Mouse (Mus musculus): ENCODE data around the gene Kcnk13. TPM values are rescaled to one million over a fixed set of nuclear protein-coding genes. Genes with fewer than 3 reads are reported as not detected.

Gene Kcnk13
- polyA plus RNA-seq, 1 experiment = not detected

DNA sequence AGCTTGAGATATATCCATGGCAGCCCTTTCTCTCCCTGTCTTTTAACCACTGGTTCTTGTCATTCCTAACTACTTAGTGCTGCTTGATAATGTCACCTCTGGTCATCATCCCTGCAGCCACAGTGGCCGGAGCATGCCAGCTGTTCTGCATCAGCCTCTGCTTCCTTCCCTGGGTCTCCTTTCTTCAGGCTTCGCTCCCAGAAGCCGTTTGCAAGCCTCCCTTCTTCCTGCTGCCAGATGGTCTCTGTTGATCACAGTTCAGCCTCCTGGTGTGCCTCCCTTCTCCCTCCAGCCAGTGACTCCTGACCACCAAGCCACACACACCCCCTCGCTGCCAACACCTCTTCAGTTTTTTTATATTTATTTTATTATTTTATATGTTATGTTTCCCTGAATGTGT is 25.8 kb upstream of the Kcnk13 start:
- no peaks in the 10 kb centered on the region for H3K36me3 ChIP-seq (ENCODE audit: control insufficient read depth, insufficient read depth, low read length, poor library complexity, severe bottlenecking)
- TF ChIP-seq POLR2A (IDR thresholded peaks at IDR 0.05; ENCODE audit: insufficient read depth, low read length) = no peak
- TF ChIP-seq CTCF (IDR thresholded peaks at IDR 0.05; ENCODE audit: low read depth, low read length) = no peak
- no peak for TF ChIP-seq EP300 (IDR thresholded peaks at IDR 0.05; ENCODE audit: insufficient read depth, low read depth, low read length)
- no peak overlapping the region for H3K4me3 ChIP-seq (ENCODE audit: low read depth, low read length)
- no peak overlapping the region for H3K9ac ChIP-seq (ENCODE audit: low read depth, poor library complexity, severe bottlenecking)
- no peak overlapping the region for H3K27ac ChIP-seq (ENCODE audit: insufficient read depth, low read length)
- H3K4me1 ChIP-seq (ENCODE audit: control insufficient read depth, insufficient read depth, low read length) = no peaks in the 10 kb centered on the region
- no peaks in the 10 kb centered on the region for H3K27me3 ChIP-seq (ENCODE audit: control insufficient read depth, insufficient read depth, low read length, poor library complexity, severe bottlenecking)
- H3K9me3 ChIP-seq (replicated peaks; ENCODE audit: control insufficient read depth, insufficient read depth, low read length, poor library complexity, severe bottlenecking) = no peaks in the 10 kb centered on the region

DNA sequence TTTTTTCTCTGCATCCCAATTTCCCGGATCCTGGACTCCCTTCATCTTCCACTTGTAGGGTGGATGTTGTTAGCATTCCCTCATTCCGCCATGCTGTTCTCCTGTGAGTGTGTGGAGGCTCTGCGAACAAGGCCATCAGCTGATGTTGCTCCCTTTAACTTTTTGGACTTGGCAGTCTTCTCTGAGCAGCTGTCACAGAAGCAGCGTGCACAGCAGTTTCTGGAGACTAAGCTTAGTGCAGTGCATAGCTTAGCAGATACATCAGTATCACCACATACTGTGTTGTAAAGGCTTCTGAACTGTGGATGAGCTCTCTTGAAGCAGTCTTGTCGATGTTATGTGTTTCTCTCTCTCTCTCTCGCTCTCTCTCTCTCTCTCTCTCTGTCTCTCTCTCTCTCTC is 25.1 kb upstream of the Kcnk13 start:
- TF ChIP-seq EP300 (IDR thresholded peaks at IDR 0.05; ENCODE audit: insufficient read depth, low read depth, low read length) (no peak), CTCF (IDR thresholded peaks at IDR 0.05; ENCODE audit: low read depth, low read length) (no peak), POLR2A (IDR thresholded peaks at IDR 0.05; ENCODE audit: insufficient read depth, low read length) (no peak)
- H3K27me3 ChIP-seq (ENCODE audit: control insufficient read depth, insufficient read depth, low read length, poor library complexity, severe bottlenecking) = no peaks in the 10 kb centered on the region
- no peak overlapping the region for H3K4me3 ChIP-seq (ENCODE audit: low read depth, low read length)
- H3K36me3 ChIP-seq (ENCODE audit: control insufficient read depth, insufficient read depth, low read length, poor library complexity, severe bottlenecking) = no peaks in the 10 kb centered on the region
- H3K9me3 ChIP-seq (replicated peaks; ENCODE audit: control insufficient read depth, insufficient read depth, low read length, poor library complexity, severe bottlenecking) = no peaks in the 10 kb centered on the region
- H3K4me1 ChIP-seq (ENCODE audit: control insufficient read depth, insufficient read depth, low read length) = no peaks in the 10 kb centered on the region
- H3K9ac ChIP-seq (ENCODE audit: low read depth, poor library complexity, severe bottlenecking) = no peak overlapping the region
- H3K27ac ChIP-seq (ENCODE audit: insufficient read depth, low read length) = no peak overlapping the region

DNA sequence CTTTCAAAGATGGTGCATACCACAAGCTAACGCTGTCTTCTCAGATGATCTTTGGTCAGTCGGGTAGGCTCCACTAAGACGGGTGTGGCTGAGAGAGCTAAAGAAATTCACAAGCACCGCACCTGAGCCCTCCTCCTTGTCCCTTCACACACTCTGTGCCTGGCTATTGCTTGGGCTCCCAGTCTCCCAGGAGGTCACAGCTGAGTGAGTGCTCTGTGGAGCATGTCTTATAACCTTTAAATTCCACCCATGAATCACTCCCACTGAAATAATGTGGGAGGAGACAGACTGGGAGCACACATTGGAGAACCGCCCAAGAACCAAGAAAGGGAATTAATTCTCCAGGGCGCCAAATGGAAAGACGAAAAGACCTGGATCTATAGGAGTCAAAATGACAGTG is 23.6 kb upstream of the Kcnk13 start:
- H3K4me1 ChIP-seq (ENCODE audit: control insufficient read depth, insufficient read depth, low read length) = no peaks in the 10 kb centered on the region
- peaks cover 2% of the 10 kb centered on the region; the same call in 1 of the 2 replicates for H3K36me3 ChIP-seq (ENCODE audit: control insufficient read depth, insufficient read depth, low read length, poor library complexity, severe bottlenecking)
- no peak overlapping the region for H3K4me3 ChIP-seq (ENCODE audit: low read depth, low read length)

DNA sequence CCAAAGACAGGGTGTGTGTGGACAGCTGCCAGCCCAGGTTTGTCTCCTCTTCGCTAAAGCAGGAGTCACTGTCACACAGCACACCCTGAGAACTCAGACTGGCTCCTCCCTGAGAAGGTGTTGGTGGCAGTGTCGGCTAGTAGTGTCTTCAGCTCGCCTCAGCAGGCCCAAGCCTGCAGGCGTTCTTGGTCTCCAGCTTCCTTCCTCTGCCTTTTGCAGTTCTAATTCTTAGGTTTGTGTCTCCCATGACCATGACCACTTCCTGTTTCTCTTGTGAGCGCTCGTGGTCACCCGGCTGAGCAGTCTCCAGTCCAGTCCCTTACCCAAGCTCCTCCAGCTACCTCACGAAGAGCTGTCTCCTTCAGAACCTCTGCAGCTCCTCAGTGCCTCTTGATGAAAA is 21.9 kb upstream of the Kcnk13 start:
- no peaks in the 10 kb centered on the region for H3K9me3 ChIP-seq (replicated peaks; ENCODE audit: control insufficient read depth, insufficient read depth, low read length, poor library complexity, severe bottlenecking)
- TF ChIP-seq EP300 (IDR thresholded peaks at IDR 0.05; ENCODE audit: insufficient read depth, low read depth, low read length) = no peak
- no peak for TF ChIP-seq CTCF (IDR thresholded peaks at IDR 0.05; ENCODE audit: low read depth, low read length)
- no peak for TF ChIP-seq POLR2A (IDR thresholded peaks at IDR 0.05; ENCODE audit: insufficient read depth, low read length)
- peaks cover 6% of the 10 kb centered on the region; the same call in 1 of the 2 replicates for H3K36me3 ChIP-seq (ENCODE audit: control insufficient read depth, insufficient read depth, low read length, poor library complexity, severe bottlenecking)
- no peak overlapping the region for H3K27ac ChIP-seq (ENCODE audit: insufficient read depth, low read length)
- H3K9ac ChIP-seq (ENCODE audit: low read depth, poor library complexity, severe bottlenecking) = no peak overlapping the region
- no peaks in the 10 kb centered on the region for H3K27me3 ChIP-seq (ENCODE audit: control insufficient read depth, insufficient read depth, low read length, poor library complexity, severe bottlenecking)
- no peak overlapping the region for H3K4me3 ChIP-seq (ENCODE audit: low read depth, low read length)
- no peaks in the 10 kb centered on the region for H3K4me1 ChIP-seq (ENCODE audit: control insufficient read depth, insufficient read depth, low read length)

More for the DNA sequence above, 23.6 kb upstream of the Kcnk13 start:
- Histone ChIP-seq H3K9ac (ENCODE audit: low read depth, poor library complexity, severe bottlenecking) (no peak overlapping the region), H3K9me3 (replicated peaks; ENCODE audit: control insufficient read depth, insufficient read depth, low read length, poor library complexity, severe bottlenecking) (no peaks in the 10 kb centered on the region), H3K27ac (ENCODE audit: insufficient read depth, low read length) (no peak overlapping the region), H3K27me3 (ENCODE audit: control insufficient read depth, insufficient read depth, low read length, poor library complexity, severe bottlenecking) (no peaks in the 10 kb centered on the region)
- TF ChIP-seq POLR2A (IDR thresholded peaks at IDR 0.05; ENCODE audit: insufficient read depth, low read length) (no peak), EP300 (IDR thresholded peaks at IDR 0.05; ENCODE audit: insufficient read depth, low read depth, low read length) (no peak), CTCF (IDR thresholded peaks at IDR 0.05; ENCODE audit: low read depth, low read length) (no peak)

DNA sequence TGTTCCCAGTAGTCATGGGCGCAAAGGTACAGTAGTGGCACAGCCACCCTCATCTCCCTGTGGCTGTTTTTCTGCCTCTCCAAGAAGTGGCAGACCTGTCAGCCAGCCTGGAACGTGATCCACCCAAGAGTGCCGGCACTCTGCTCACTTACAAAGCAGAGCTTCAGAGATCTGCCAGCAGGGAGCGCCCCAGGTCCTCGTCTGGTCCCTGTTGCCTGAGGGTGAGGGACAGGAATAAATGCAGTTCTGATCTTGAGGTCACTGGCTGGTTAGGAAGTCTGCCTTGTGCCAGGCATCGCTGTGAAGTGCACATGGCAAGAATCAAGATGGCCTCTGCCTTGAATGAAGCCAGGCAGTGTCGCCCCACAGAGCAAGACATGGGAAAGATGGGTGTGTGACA is 11.4 kb upstream of the Kcnk13 start:
- no peaks in the 10 kb centered on the region for H3K27me3 ChIP-seq (ENCODE audit: control insufficient read depth, insufficient read depth, low read length, poor library complexity, severe bottlenecking)
- no peaks in the 10 kb centered on the region for H3K36me3 ChIP-seq (ENCODE audit: control insufficient read depth, insufficient read depth, low read length, poor library complexity, severe bottlenecking)
- H3K4me3 ChIP-seq (ENCODE audit: low read depth, low read length) = no peak overlapping the region
- no peak overlapping the region for H3K9ac ChIP-seq (ENCODE audit: low read depth, poor library complexity, severe bottlenecking)
- H3K4me1 ChIP-seq (ENCODE audit: control insufficient read depth, insufficient read depth, low read length) = no peaks in the 10 kb centered on the region
- H3K27ac ChIP-seq (ENCODE audit: insufficient read depth, low read length) = no peak overlapping the region
- H3K9me3 ChIP-seq (replicated peaks; ENCODE audit: control insufficient read depth, insufficient read depth, low read length, poor library complexity, severe bottlenecking) = no peaks in the 10 kb centered on the region
- peak; percentile 66 for TF ChIP-seq CTCF (IDR thresholded peaks at IDR 0.05; ENCODE audit: low read depth, low read length)
- no peak for TF ChIP-seq POLR2A (IDR thresholded peaks at IDR 0.05; ENCODE audit: insufficient read depth, low read length)
- no peak for TF ChIP-seq EP300 (IDR thresholded peaks at IDR 0.05; ENCODE audit: insufficient read depth, low read depth, low read length)

DNA sequence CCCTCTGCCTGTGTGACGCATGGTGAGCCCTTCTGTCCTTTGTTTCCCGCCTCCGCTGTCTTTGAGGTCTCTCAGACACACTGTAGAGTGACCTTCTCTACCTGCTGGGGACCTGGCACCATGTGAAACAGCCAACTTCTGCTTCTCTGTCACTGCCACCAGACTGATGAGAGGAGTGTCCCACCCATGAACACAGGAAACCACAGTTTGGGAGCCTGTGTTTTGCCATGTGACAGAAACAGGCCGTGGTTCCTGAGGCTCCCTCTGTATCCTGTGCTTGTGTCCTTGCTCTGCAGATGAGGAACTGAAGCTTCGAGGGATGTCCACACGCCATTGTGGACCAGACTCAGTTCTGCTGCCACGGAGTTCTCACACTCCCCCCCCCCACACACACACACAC is 7.9 kb upstream of the Kcnk13 start:
- H3K4me3 ChIP-seq (ENCODE audit: low read depth, low read length) = no peak overlapping the region
- TF ChIP-seq CTCF (IDR thresholded peaks at IDR 0.05; ENCODE audit: low read depth, low read length) = no peak

More for the DNA sequence above, 7.9 kb upstream of the Kcnk13 start:
- Histone ChIP-seq H3K4me1 (ENCODE audit: control insufficient read depth, insufficient read depth, low read length) (no peaks in the 10 kb centered on the region), H3K27me3 (ENCODE audit: control insufficient read depth, insufficient read depth, low read length, poor library complexity, severe bottlenecking) (no peaks in the 10 kb centered on the region), H3K27ac (ENCODE audit: insufficient read depth, low read length) (no peak overlapping the region), H3K9ac (ENCODE audit: low read depth, poor library complexity, severe bottlenecking) (no peak overlapping the region), H3K36me3 (ENCODE audit: control insufficient read depth, insufficient read depth, low read length, poor library complexity, severe bottlenecking) (no peaks in the 10 kb centered on the region), H3K9me3 (replicated peaks; ENCODE audit: control insufficient read depth, insufficient read depth, low read length, poor library complexity, severe bottlenecking) (no peaks in the 10 kb centered on the region)

All from ES-Bruce4 (cell line).